Mouse (Mus musculus): Measurements from ENCODE around the gene Atg7. TPM values are rescaled to one million over a fixed set of nuclear protein-coding genes. Genes with fewer than 3 reads are reported as not detected.

Atg7 gene
- total RNA-seq, 1 experiment, result 14.6 TPM

DNA sequence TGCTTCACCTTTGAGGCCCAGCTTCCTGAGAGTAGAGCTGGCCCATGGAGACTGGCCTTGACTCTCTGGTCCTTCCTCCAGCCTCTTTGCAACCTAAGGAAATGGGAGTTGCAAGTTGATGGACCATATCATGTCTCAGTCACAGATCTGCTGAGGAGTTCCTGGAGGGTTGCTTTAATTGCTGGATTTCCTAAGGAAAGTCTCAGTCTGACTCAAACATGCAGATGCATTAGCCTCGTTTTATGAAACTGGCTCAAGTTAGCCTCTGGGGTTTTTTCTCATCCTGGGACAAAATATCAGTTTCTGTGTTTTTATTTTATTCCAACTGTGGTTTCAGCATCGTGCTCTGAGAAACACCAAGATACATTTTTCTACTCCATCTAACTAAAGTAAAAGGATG lies 137.7 kb downstream of the Atg7 start:
- Histone ChIP-seq H3K4me3 (ENCODE audit: insufficient read depth in 1 of 2, low read depth in 1 of 2, low read length in 2 of 2, poor library complexity in 1 of 2, severe bottlenecking in 1 of 2) (no peak overlapping the region), H3K9me3 (ENCODE audit: control insufficient read depth, insufficient read depth, low read depth, low read length) (no peaks in the 10 kb centered on the region), H3K9ac (ENCODE audit: insufficient read depth, low read depth, low read length, poor library complexity, severe bottlenecking) (no peak overlapping the region), H3K4me1 (ENCODE audit: control insufficient read depth in 2 of 2, insufficient read depth in 2 of 2, low read length in 2 of 2, poor library complexity in 1 of 2) (no peaks in the 10 kb centered on the region), H3K36me3 (ENCODE audit: control insufficient read depth, insufficient read depth, low read length, poor library complexity, severe bottlenecking) (no peaks in the 10 kb centered on the region), H3K27ac (ENCODE audit: insufficient read depth, low read depth, low read length, poor library complexity, severe bottlenecking) (no peak overlapping the region)
- no peak for TF ChIP-seq HCFC1 (IDR thresholded peaks at IDR 0.05; ENCODE audit: borderline replicate concordance, insufficient read depth, low read length)
- no peak for TF ChIP-seq ZC3H11A (IDR thresholded peaks at IDR 0.05; ENCODE audit: borderline replicate concordance, low read depth, low read length)
- no peak for TF ChIP-seq ZNF384 (IDR thresholded peaks at IDR 0.05; ENCODE audit: low read depth, low read length)
- TF ChIP-seq CHD2 (IDR thresholded peaks at IDR 0.05; ENCODE audit: low read depth, low read length), result no peak
- no peak for TF ChIP-seq MAFK (IDR thresholded peaks at IDR 0.05; ENCODE audit: insufficient read depth, low read depth, low read length)
- in situ Hi-C loops (cut with MboI; ENCODE audit: low sequenced_read_pairs in 2 of 2, unreplicated experiment in 2 of 2), result no loop called here
- DNase-seq (ENCODE audit: low read depth, low spot score), result no peak

DNA sequence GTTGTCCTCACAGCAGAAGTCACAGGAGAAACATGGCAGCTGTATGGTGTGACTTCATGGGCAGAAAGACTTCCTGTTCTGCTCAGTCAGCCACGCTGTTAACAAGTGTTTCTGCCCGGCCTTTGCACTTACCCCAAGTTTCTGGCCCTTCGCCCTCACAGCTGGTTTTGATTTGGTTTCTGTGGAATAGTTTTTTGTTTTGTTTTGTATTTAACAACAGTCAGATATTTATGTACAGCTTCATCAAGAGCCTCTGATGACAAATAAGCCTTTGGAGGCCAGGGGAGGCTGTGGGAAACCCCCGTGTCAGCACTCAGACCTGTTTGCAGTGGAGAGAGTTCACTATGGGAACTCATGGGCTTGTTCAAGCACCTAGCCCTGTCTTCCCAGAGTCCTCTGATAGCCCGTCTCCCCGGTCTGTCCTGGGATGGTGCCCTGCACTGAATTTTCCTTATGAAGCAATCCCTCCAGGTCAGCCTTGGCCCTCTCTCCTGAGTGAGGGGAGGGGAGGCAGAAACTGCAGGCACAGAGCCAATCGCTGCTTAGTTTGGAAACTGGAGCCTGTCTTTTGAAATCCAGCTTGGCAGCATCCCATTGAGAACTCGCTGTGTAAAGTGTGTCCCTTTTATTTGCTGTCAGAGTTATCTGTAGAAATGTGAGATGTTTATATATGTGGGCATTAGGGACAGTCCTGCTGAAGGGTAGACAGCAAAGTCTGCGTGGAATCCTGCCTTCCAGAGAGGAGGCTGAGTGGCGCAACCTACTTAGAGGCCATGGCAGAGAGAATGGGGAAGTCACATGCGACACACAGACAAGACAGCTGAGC lies 138.7 kb downstream of the Atg7 start:
- Histone ChIP-seq H3K9me3 (ENCODE audit: control insufficient read depth, insufficient read depth, low read depth, low read length) (no peaks in the 10 kb centered on the region), H3K4me1 (ENCODE audit: control insufficient read depth in 2 of 2, insufficient read depth in 2 of 2, low read length in 2 of 2, poor library complexity in 1 of 2) (no peaks in the 10 kb centered on the region), H3K27ac (ENCODE audit: insufficient read depth, low read depth, low read length, poor library complexity, severe bottlenecking) (no peak overlapping the region), H3K9ac (ENCODE audit: insufficient read depth, low read depth, low read length, poor library complexity, severe bottlenecking) (no peak overlapping the region), H3K4me3 (ENCODE audit: insufficient read depth in 1 of 2, low read depth in 1 of 2, low read length in 2 of 2, poor library complexity in 1 of 2, severe bottlenecking in 1 of 2) (no peak overlapping the region), H3K36me3 (ENCODE audit: control insufficient read depth, insufficient read depth, low read length, poor library complexity, severe bottlenecking) (no peaks in the 10 kb centered on the region)
- TF ChIP-seq HCFC1 (IDR thresholded peaks at IDR 0.05; ENCODE audit: borderline replicate concordance, insufficient read depth, low read length), result no peak
- no peak for TF ChIP-seq ZNF384 (IDR thresholded peaks at IDR 0.05; ENCODE audit: low read depth, low read length)
- no peak for TF ChIP-seq MAFK (IDR thresholded peaks at IDR 0.05; ENCODE audit: insufficient read depth, low read depth, low read length)
- TF ChIP-seq ZC3H11A (IDR thresholded peaks at IDR 0.05; ENCODE audit: borderline replicate concordance, low read depth, low read length), result no peak
- no peak for TF ChIP-seq CHD2 (IDR thresholded peaks at IDR 0.05; ENCODE audit: low read depth, low read length)
- DNase-seq (ENCODE audit: low read depth, low spot score), result no peak
- in situ Hi-C loops (cut with MboI; ENCODE audit: low sequenced_read_pairs in 2 of 2, unreplicated experiment in 2 of 2), result no loop called here

DNA sequence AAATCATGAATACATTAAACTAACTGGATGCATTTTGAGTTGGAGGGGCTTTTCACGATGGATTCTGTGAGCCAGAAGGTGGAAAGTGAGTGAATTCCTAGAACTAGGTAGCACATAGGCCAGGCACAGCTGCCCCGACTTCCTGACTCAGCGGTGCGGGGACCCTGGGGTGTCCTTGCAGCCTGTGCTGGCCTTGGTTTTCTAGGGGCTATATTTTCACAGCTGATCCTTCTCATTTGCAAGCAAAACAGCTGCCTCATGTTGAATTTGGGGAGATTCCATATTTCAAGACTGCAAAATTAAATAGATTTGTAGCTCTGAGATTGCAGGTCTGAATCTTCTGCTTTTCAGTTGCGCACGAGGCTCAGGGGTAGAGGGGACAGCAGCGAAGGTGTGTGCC lies 139.6 kb downstream of the Atg7 start:
- Histone ChIP-seq H3K4me1 (ENCODE audit: control insufficient read depth in 2 of 2, insufficient read depth in 2 of 2, low read length in 2 of 2, poor library complexity in 1 of 2) (peaks cover 0 to 3% of the 10 kb centered on the region in 2 experiments; a peak in 1 of 4 replicates), H3K9me3 (ENCODE audit: control insufficient read depth, insufficient read depth, low read depth, low read length) (no peaks in the 10 kb centered on the region), H3K36me3 (ENCODE audit: control insufficient read depth, insufficient read depth, low read length, poor library complexity, severe bottlenecking) (no peaks in the 10 kb centered on the region), H3K27ac (ENCODE audit: insufficient read depth, low read depth, low read length, poor library complexity, severe bottlenecking) (no peak overlapping the region), H3K4me3 (ENCODE audit: insufficient read depth in 1 of 2, low read depth in 1 of 2, low read length in 2 of 2, poor library complexity in 1 of 2, severe bottlenecking in 1 of 2) (no peak overlapping the region), H3K9ac (ENCODE audit: insufficient read depth, low read depth, low read length, poor library complexity, severe bottlenecking) (no peak overlapping the region)
- no peak for DNase-seq (ENCODE audit: low read depth, low spot score)
- in situ Hi-C loops (cut with MboI; ENCODE audit: low sequenced_read_pairs in 2 of 2, unreplicated experiment in 2 of 2), result no loop called here
- TF ChIP-seq MAFK (IDR thresholded peaks at IDR 0.05; ENCODE audit: insufficient read depth, low read depth, low read length) (no peak), ZC3H11A (IDR thresholded peaks at IDR 0.05; ENCODE audit: borderline replicate concordance, low read depth, low read length) (no peak), ZNF384 (IDR thresholded peaks at IDR 0.05; ENCODE audit: low read depth, low read length) (no peak), CHD2 (IDR thresholded peaks at IDR 0.05; ENCODE audit: low read depth, low read length) (no peak), HCFC1 (IDR thresholded peaks at IDR 0.05; ENCODE audit: borderline replicate concordance, insufficient read depth, low read length) (no peak)

DNA sequence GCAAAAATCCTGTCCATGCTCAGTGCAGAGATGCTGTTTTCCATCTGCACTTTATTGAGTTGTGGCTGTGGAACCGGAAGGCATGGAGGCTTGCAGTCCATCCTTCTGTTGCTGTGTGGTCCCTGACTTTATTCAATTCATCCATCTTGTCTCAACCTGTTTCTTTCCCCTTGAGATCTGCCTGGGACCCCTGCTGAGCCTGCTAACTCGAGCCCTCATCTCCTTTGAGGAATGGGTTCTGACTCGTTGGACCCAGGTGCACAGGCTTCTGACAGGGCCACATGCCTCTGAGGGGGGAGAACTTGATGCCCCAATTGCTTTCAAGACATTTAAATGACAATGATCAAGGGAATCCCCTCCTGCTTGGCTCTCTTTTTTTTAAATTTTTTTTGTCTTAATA lies 143.6 kb downstream of the Atg7 start:
- no peaks in the 10 kb centered on the region for H3K36me3 ChIP-seq (ENCODE audit: control insufficient read depth, insufficient read depth, low read length, poor library complexity, severe bottlenecking)
- H3K9me3 ChIP-seq (ENCODE audit: control insufficient read depth, insufficient read depth, low read depth, low read length), result no peaks in the 10 kb centered on the region
- H3K9ac ChIP-seq (ENCODE audit: insufficient read depth, low read depth, low read length, poor library complexity, severe bottlenecking), result no peak overlapping the region
- H3K4me3 ChIP-seq (ENCODE audit: insufficient read depth in 1 of 2, low read depth in 1 of 2, low read length in 2 of 2, poor library complexity in 1 of 2, severe bottlenecking in 1 of 2), result no peak overlapping the region
- DNase-seq (ENCODE audit: low read depth, low spot score), result peak; percentile 16
- H3K27ac ChIP-seq (ENCODE audit: insufficient read depth, low read depth, low read length, poor library complexity, severe bottlenecking), result no peak overlapping the region
- H3K4me1 ChIP-seq (ENCODE audit: control insufficient read depth in 2 of 2, insufficient read depth in 2 of 2, low read length in 2 of 2, poor library complexity in 1 of 2), result peaks cover 0 to 3% of the 10 kb centered on the region in 2 experiments; a peak in 1 of 4 replicates
- TF ChIP-seq ZNF384 (IDR thresholded peaks at IDR 0.05; ENCODE audit: low read depth, low read length) (no peak), ZC3H11A (IDR thresholded peaks at IDR 0.05; ENCODE audit: borderline replicate concordance, low read depth, low read length) (no peak), CHD2 (IDR thresholded peaks at IDR 0.05; ENCODE audit: low read depth, low read length) (no peak), MAFK (IDR thresholded peaks at IDR 0.05; ENCODE audit: insufficient read depth, low read depth, low read length) (no peak), HCFC1 (IDR thresholded peaks at IDR 0.05; ENCODE audit: borderline replicate concordance, insufficient read depth, low read length) (no peak)
- in situ Hi-C loops (cut with MboI; ENCODE audit: low sequenced_read_pairs in 2 of 2, unreplicated experiment in 2 of 2), result no loop called here
